Mouse (Mus musculus) hindbrain, embryonic 10.5 days (tissue): ENCODE measurements around the gene Ccdc171. TPM values are rescaled to one million over a fixed set of nuclear protein-coding genes. Genes with fewer than 3 reads are reported as not detected.
A peak's percentile ranks its signal among the peaks of the same experiment; 100 is the strongest.
"Not testable (repeated sequence)": the region's sequence is repeated elsewhere in the genome, so short reads cannot be mapped to it uniquely, and the experiment has no call there.

Source experiments
- DNase-seq: peaks from one replicate; pipeline ENCODE4 v3.0.0-alpha.2; 2017; ENCODE audit warnings: low spot score
- H3K27ac ChIP-seq: fragments of 300-500 bp; sonication (generic); 2 replicates; pipeline ENCODE4 v1.5.1; 2016; ENCODE audit warnings: mild to moderate bottlenecking, moderate library complexity
- H3K27me3 ChIP-seq: fragments of 300-500 bp; sonication (generic); 2 replicates; pipeline ENCODE4 v1.6.1; 2016; ENCODE audit warnings: mild to moderate bottlenecking; ENCODE audit not compliant: poor library complexity, insufficient read depth, severe bottlenecking
- H3K36me3 ChIP-seq: fragments of 300-500 bp; sonication (generic); 2 replicates; pipeline ENCODE4 v1.6.1; 2016; ENCODE audit warnings: mild to moderate bottlenecking, moderate library complexity
- H3K4me1 ChIP-seq: fragments of 300-500 bp; sonication (generic); replicated peaks from 2 replicates; pipeline ENCODE4 v1.6.1; 2016; ENCODE audit warnings: mild to moderate bottlenecking
- H3K4me3 ChIP-seq: fragments of 300-500 bp; sonication (generic); 2 replicates; pipeline ENCODE4 v1.5.1; 2016; ENCODE audit warnings: mild to moderate bottlenecking, moderate library complexity
- H3K9me3 ChIP-seq: fragments of 300-500 bp; sonication (generic); 2 replicates; pipeline ENCODE4 v1.6.1; 2016; ENCODE audit warnings: mild to moderate bottlenecking, moderate library complexity
- WGBS: fragments of 180-500 bp; shearing (Covaris S2); methylation state at CpG from one replicate; pipeline ENCODE4 v1.1.7; 2016; 5-methylcytosine and 5-hydroxymethylcytosine counted together
- polyA plus RNA-seq: library from polyadenylated mRNA; unstranded; fragments of >200 nt; fragmentation: Nextera tagmentation; extraction: Ambion mirVana; gene quantifications from 2 replicates; pipeline ENCODE4 v1.2.1, GENCODE M21; 2016

Ccdc171 gene
- 3.3 and 4.5 TPM in 2 replicates for polyA plus RNA-seq

GRCm38 (mm10) chr4:83524843-83525689 lies at the start of gene Ccdc171:
Gene Ccdc171, plus strand, starts transcription at chr4:83525545.
- DNase-seq: peak; percentile 97
- H3K27ac ChIP-seq: peak within 1 kb of the TSS; percentile 99
- H3K4me1 ChIP-seq: peaks cover 34% of the 10 kb centered on the region
- no peaks in the 10 kb centered on the region for H3K36me3 ChIP-seq
- H3K9me3 ChIP-seq: peaks cover 3% of the 10 kb centered on the region; the same call in 1 of the 2 replicates
- WGBS: under 1% methylated on average over 73 of the region's 73 CpGs
- H3K27me3 ChIP-seq: no peaks in the 10 kb centered on the region
- H3K4me3 ChIP-seq: peak within 1 kb of the TSS; percentile 73

- Histone ChIP-seq H3K27me3 (no peaks in the 10 kb centered on the region), H3K36me3 (peaks cover 43% of the 10 kb centered on the region), H3K4me3 (peak overlapping the region; percentile 94), H3K27ac (peak overlapping the region; percentile 99), H3K9me3 (no peaks in the 10 kb centered on the region), H3K4me1 (peaks cover 40% of the 10 kb centered on the region)
- DNase-seq: no peak
- WGBS: 27% methylated on average over 12 of the region's 12 CpGs
Measured at GRCm38 (mm10) chr4:83485250-83485649, 40.1 kb upstream of the Ccdc171 start.

GRCm38 (mm10) chr4:83485735-83486116 lies 39.6 kb upstream of the Ccdc171 start:
- no peaks in the 10 kb centered on the region for H3K27me3 ChIP-seq
- H3K36me3 ChIP-seq: peaks cover 38% of the 10 kb centered on the region
- peak overlapping the region; percentile 94 for H3K4me3 ChIP-seq
- H3K27ac ChIP-seq: peak overlapping the region; percentile 99
- DNase-seq: peak; percentile 89
- peaks cover 40% of the 10 kb centered on the region for H3K4me1 ChIP-seq
- no peaks in the 10 kb centered on the region for H3K9me3 ChIP-seq
- WGBS: 1% methylated on average over 34 of the region's 40 CpGs

- peak; percentile 91 for DNase-seq
- H3K27ac ChIP-seq: peak within 1 kb of the TSS; percentile 99
- no peaks in the 10 kb centered on the region for H3K27me3 ChIP-seq
- peak within 1 kb of the TSS; percentile 94 for H3K4me3 ChIP-seq
- WGBS: under 1% methylated on average over 75 of the region's 86 CpGs
- no peaks in the 10 kb centered on the region for H3K9me3 ChIP-seq
- H3K36me3 ChIP-seq: peaks cover 32% of the 10 kb centered on the region
- H3K4me1 ChIP-seq: peaks cover 40% of the 10 kb centered on the region
Measured at GRCm38 (mm10) chr4:83486117-83486901, 39.0 kb upstream of the Ccdc171 start, which contains the start of gene Psip1. Gene Psip1, minus strand, starts transcription at chr4:83486459.

- 27% methylated on average over 5 of the region's 5 CpGs for WGBS
- Histone ChIP-seq H3K27me3 (no peaks in the 10 kb centered on the region), H3K27ac (peak overlapping the region; percentile 36; the same call in 1 of the 2 replicates), H3K36me3 (peaks cover 6% of the 10 kb centered on the region), H3K4me3 (no peak overlapping the region), H3K4me1 (peaks cover 38% of the 10 kb centered on the region), H3K9me3 (no peaks in the 10 kb centered on the region)
- no peak for DNase-seq
Measured at GRCm38 (mm10) chr4:83489121-83489520, 36.2 kb upstream of the Ccdc171 start.

GRCm38 (mm10) chr4:83493112-83493511 lies 32.2 kb upstream of the Ccdc171 start:
- Histone ChIP-seq H3K27ac (no peak overlapping the region), H3K27me3 (no peaks in the 10 kb centered on the region), H3K4me3 (no peak overlapping the region), H3K36me3 (no peaks in the 10 kb centered on the region), H3K4me1 (peaks cover 8% of the 10 kb centered on the region; the same call in 1 of the 2 replicates), H3K9me3 (no peaks in the 10 kb centered on the region)
- DNase-seq: no peak
- 98% methylated on average over 1 of the region's 1 CpGs for WGBS

GRCm38 (mm10) chr4:83497013-83497412 lies 28.3 kb upstream of the Ccdc171 start:
- H3K27me3 ChIP-seq, H3K36me3 ChIP-seq, DNase-seq, H3K9me3 ChIP-seq, H3K27ac ChIP-seq, H3K4me3 ChIP-seq: not testable (repeated sequence)
- peaks cover 20% of the 10 kb centered on the region for H3K4me1 ChIP-seq
- WGBS: 86% methylated on average over 5 of the region's 5 CpGs

GRCm38 (mm10) chr4:83500154-83501036 lies 24.9 kb upstream of the Ccdc171 start:
- 5% methylated on average over 22 of the region's 22 CpGs for WGBS
- no peaks in the 10 kb centered on the region for H3K36me3 ChIP-seq
- peak overlapping the region; percentile 83 for H3K27ac ChIP-seq
- H3K27me3 ChIP-seq: peaks cover 8% of the 10 kb centered on the region; the same call in 1 of the 2 replicates
- peak; percentile 83 for DNase-seq
- no peaks in the 10 kb centered on the region for H3K9me3 ChIP-seq
- peak overlapping the region; percentile 43 for H3K4me3 ChIP-seq
- H3K4me1 ChIP-seq: peaks cover 20% of the 10 kb centered on the region

- H3K4me3 ChIP-seq: peak overlapping the region; percentile 43
- peaks cover 8% of the 10 kb centered on the region; the same call in 1 of the 2 replicates for H3K27me3 ChIP-seq
- H3K36me3 ChIP-seq: no peaks in the 10 kb centered on the region
- H3K4me1 ChIP-seq: peaks cover 20% of the 10 kb centered on the region
- 39% methylated on average over 7 of the region's 7 CpGs for WGBS
- H3K27ac ChIP-seq: peak overlapping the region; percentile 83
- H3K9me3 ChIP-seq: no peaks in the 10 kb centered on the region
- no peak for DNase-seq
Measured at GRCm38 (mm10) chr4:83501037-83501430, 24.3 kb upstream of the Ccdc171 start.

GRCm38 (mm10) chr4:83509600-83509999 lies 15.7 kb upstream of the Ccdc171 start:
- Histone ChIP-seq H3K27ac (no peak overlapping the region), H3K9me3 (no peaks in the 10 kb centered on the region), H3K4me3 (no peak overlapping the region), H3K27me3 (no peaks in the 10 kb centered on the region), H3K4me1 (peaks cover 16% of the 10 kb centered on the region), H3K36me3 (no peaks in the 10 kb centered on the region)
- 62% methylated on average over 2 of the region's 2 CpGs for WGBS
- no peak for DNase-seq

- H3K9me3 ChIP-seq: no peaks in the 10 kb centered on the region
- no peak overlapping the region for H3K4me3 ChIP-seq
- H3K4me1 ChIP-seq: peaks cover 16% of the 10 kb centered on the region
- DNase-seq: no peak
- H3K27ac ChIP-seq: 0 out of 2 replicates have a peak overlapping the region, but pooled peaks have one; percentile 13
- no peaks in the 10 kb centered on the region for H3K36me3 ChIP-seq
- H3K27me3 ChIP-seq: no peaks in the 10 kb centered on the region
- 35% methylated on average over 8 of the region's 8 CpGs for WGBS
Measured at GRCm38 (mm10) chr4:83511083-83511482, 14.3 kb upstream of the Ccdc171 start.

GRCm38 (mm10) chr4:83512217-83512616 lies 13.1 kb upstream of the Ccdc171 start:
- Histone ChIP-seq H3K36me3 (no peaks in the 10 kb centered on the region), H3K27me3 (no peaks in the 10 kb centered on the region), H3K27ac (no peak overlapping the region), H3K4me3 (no peak overlapping the region), H3K4me1 (peaks cover 16% of the 10 kb centered on the region), H3K9me3 (no peaks in the 10 kb centered on the region)
- 90% methylated on average over 3 of the region's 3 CpGs for WGBS
- DNase-seq: no peak
